ENCODE assay signal across 22 mouse cellular contexts in the genomic region with DNA sequence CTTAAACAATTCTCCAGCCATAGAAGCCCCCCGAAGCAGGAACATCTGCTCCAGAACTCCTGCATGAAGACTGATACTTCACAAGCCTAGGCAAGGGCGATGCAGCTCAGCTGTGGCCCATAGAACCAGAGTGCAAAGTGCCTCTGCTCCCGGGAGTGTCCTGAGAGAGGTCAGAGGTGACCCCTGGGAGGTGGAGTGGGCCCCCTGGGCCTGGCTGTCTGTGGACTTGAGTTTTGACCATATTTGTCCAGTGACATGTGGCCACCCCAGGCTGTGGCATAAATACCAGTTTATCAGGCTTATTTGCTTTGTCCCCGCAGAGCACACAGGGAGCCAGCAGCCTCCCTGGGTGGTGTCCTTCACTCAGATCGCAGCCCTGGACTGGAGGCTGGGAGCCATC. TPM values are rescaled to one million over a fixed set of nuclear protein-coding genes. Genes with fewer than 3 reads are reported as not detected.
DNase-seq lines count a peak whose midpoint lies in the region; ATAC-seq lines count a peak whose summit lies in the region.
"Had no signal": no experiment of that assay in that cellular context is flagged by ENCODE, and none has a peak within 500 bp of the region (broad histone marks: within the 10 kb centered on the region; RNA-seq: fewer than 3 reads in every experiment).

No protein-coding gene starts in this region.

- no peaks in the 10 kb centered on the region for H3K27me3 ChIP-seq in forebrain, embryonic 10.5 days (ENCODE audit: poor library complexity, severe bottlenecking)
- H3K27me3 ChIP-seq in forebrain, embryonic 11.5 days (ENCODE audit: control insufficient read depth, insufficient read depth, low read length) = no peaks in the 10 kb centered on the region
- H3K27me3 ChIP-seq in heart, embryonic 13.5 days (replicated peaks) = no peaks in the 10 kb centered on the region
- no peaks in the 10 kb centered on the region for H3K27me3 ChIP-seq in megakaryocyte, embryonic 14.5 days (replicated peaks)
- H3K27me3 ChIP-seq in liver, embryonic 16.5 days (ENCODE audit: control insufficient read depth, insufficient read depth, low read depth, low read length) = no peaks in the 10 kb centered on the region
- H3K27me3 ChIP-seq: forebrain, embryonic 15.5 days; heart, embryonic 15.5 days; hindbrain, embryonic 15.5 days had no signal

- no peak for DNase-seq in forebrain, embryonic 10.5 days (ENCODE audit: extremely low spot score, low spot score)
- DNase-seq in forebrain, embryonic 11.5 days (ENCODE audit: low spot score) = no peak
- DNase-seq in heart, adult 8-10 months (ENCODE audit: low spot score) = no peak
- no peak for DNase-seq in ovary, postnatal 36 days (ENCODE audit: low spot score)
- DNase-seq: adrenal gland, adult 8-10 months; adrenal gland, postnatal 36 days; B cell, adult 2 months; cerebellum, adult 11-12 months; cerebellum, adult 9-10 months; cerebellum, postnatal 36 days; gastrocnemius, postnatal 10 days; heart, adult 2 months; heart, postnatal 36 days had no signal

- 0 out of 2 replicates have a peak overlapping the region, but pooled peaks have one; percentile 20 for H3K27ac ChIP-seq in forebrain, embryonic 10.5 days
- no peak overlapping the region for H3K27ac ChIP-seq in forebrain, embryonic 11.5 days (ENCODE audit: low read depth, low read length)
- H3K27ac ChIP-seq in heart, embryonic 13.5 days (replicated peaks) = no peak overlapping the region
- H3K27ac ChIP-seq in liver, embryonic 16.5 days (ENCODE audit: low read length) = peak overlapping the region; percentile 61
- H3K27ac ChIP-seq: forebrain, embryonic 15.5 days; heart, adult 2 months; heart, embryonic 15.5 days; hindbrain, embryonic 15.5 days had no signal

- peaks cover 13% of the 10 kb centered on the region for H3K4me1 ChIP-seq in forebrain, embryonic 10.5 days
- no peaks in the 10 kb centered on the region for H3K4me1 ChIP-seq in forebrain, embryonic 11.5 days (replicated peaks; ENCODE audit: control insufficient read depth, insufficient read depth, low read length)
- H3K4me1 ChIP-seq in heart, embryonic 13.5 days = peaks cover 49% of the 10 kb centered on the region
- peaks cover 98% of the 10 kb centered on the region for H3K4me1 ChIP-seq in megakaryocyte, embryonic 14.5 days
- H3K4me1 ChIP-seq in liver, embryonic 16.5 days (ENCODE audit: control insufficient read depth, low read depth, low read length) = peaks cover 88% of the 10 kb centered on the region
- H3K4me1 ChIP-seq: forebrain, embryonic 15.5 days; hindbrain, embryonic 15.5 days had no signal

- no peak overlapping the region for H3K4me3 ChIP-seq in forebrain, embryonic 10.5 days
- no peak overlapping the region for H3K4me3 ChIP-seq in forebrain, embryonic 11.5 days (ENCODE audit: low read depth, low read length)
- H3K4me3 ChIP-seq in heart, embryonic 13.5 days = no peak overlapping the region
- peak overlapping the region; percentile 10 for H3K4me3 ChIP-seq in megakaryocyte, embryonic 14.5 days (replicated peaks)
- H3K4me3 ChIP-seq in liver, embryonic 16.5 days (ENCODE audit: low read depth, low read length) = no peak overlapping the region
- H3K4me3 ChIP-seq: forebrain, embryonic 15.5 days; heart, adult 2 months; heart, embryonic 15.5 days; hindbrain, embryonic 15.5 days had no signal

- no peak for ATAC-seq in forebrain, embryonic 11.5 days (replicated peaks; ENCODE audit: low FRiP score)
- ATAC-seq in heart, embryonic 13.5 days (ENCODE audit: extremely low read depth, insufficient number of reproducible peaks, low FRiP score, low TSS enrichment) = no peak
- ATAC-seq in megakaryocyte, adult 5-6 weeks (ENCODE audit: poor library complexity, severe bottlenecking) = no peak
- ATAC-seq in liver, embryonic 16.5 days (ENCODE audit: low read depth) = no peak
- ATAC-seq: CD4-positive, CD25-positive, alpha-beta regulatory T cell, adult 4 months; forebrain, embryonic 15.5 days had no signal

- 77% methylated on average over 5 of the region's 5 CpGs for WGBS in forebrain, embryonic 10.5 days
- WGBS in forebrain, embryonic 11.5 days = 76% methylated on average over 5 of the region's 5 CpGs
- 53% methylated on average over 5 of the region's 5 CpGs for WGBS in heart, embryonic 13.5 days
- WGBS in liver, embryonic 16.5 days (ENCODE audit: insufficient replicate concordance) = 66% methylated on average over 5 of the region's 5 CpGs

- no peaks in the 10 kb centered on the region for H3K9me3 ChIP-seq in forebrain, embryonic 10.5 days
- no peaks in the 10 kb centered on the region for H3K9me3 ChIP-seq in forebrain, embryonic 11.5 days (ENCODE audit: control insufficient read depth, low read length)
- no peaks in the 10 kb centered on the region for H3K9me3 ChIP-seq in heart, embryonic 13.5 days
- H3K9me3 ChIP-seq in megakaryocyte, embryonic 14.5 days = 0 out of 2 replicates have a peak, but pooled peaks cover 3% of the 10 kb centered on the region
- H3K9me3 ChIP-seq in liver, embryonic 16.5 days (replicated peaks; ENCODE audit: control insufficient read depth, low read length) = no peaks in the 10 kb centered on the region
- H3K9me3 ChIP-seq: forebrain, embryonic 15.5 days; G1E; heart, embryonic 15.5 days; hindbrain, embryonic 15.5 days had no signal

- no peak overlapping the region for H3K4me2 ChIP-seq in forebrain, embryonic 11.5 days (ENCODE audit: low read depth, low read length, severe bottlenecking)
- H3K4me2 ChIP-seq in heart, embryonic 13.5 days = peak overlapping the region; percentile 2; the same call in 1 of the 2 replicates
- H3K4me2 ChIP-seq in liver, embryonic 16.5 days (ENCODE audit: low read depth, low read length) = no peak overlapping the region
- H3K4me2 ChIP-seq: forebrain, embryonic 15.5 days; heart, embryonic 15.5 days; hindbrain, embryonic 15.5 days had no signal

- H3K9ac ChIP-seq in forebrain, embryonic 11.5 days (ENCODE audit: low read length) = no peak overlapping the region
- H3K9ac ChIP-seq in heart, embryonic 13.5 days = no peak overlapping the region; the same call in 1 of the 2 replicates
- H3K9ac ChIP-seq in liver, embryonic 16.5 days (ENCODE audit: low read depth, low read length) = peak overlapping the region; percentile 15; the same call in 1 of the 2 replicates
- H3K9ac ChIP-seq: forebrain, embryonic 15.5 days; heart, embryonic 15.5 days; hindbrain, embryonic 15.5 days had no signal

- peaks cover 4% of the 10 kb centered on the region for H3K36me3 ChIP-seq in forebrain, embryonic 10.5 days (replicated peaks)
- no peaks in the 10 kb centered on the region for H3K36me3 ChIP-seq in forebrain, embryonic 11.5 days (ENCODE audit: control insufficient read depth, insufficient read depth, low read length)
- no peaks in the 10 kb centered on the region for H3K36me3 ChIP-seq in heart, embryonic 13.5 days
- H3K36me3 ChIP-seq in megakaryocyte, embryonic 14.5 days (replicated peaks; ENCODE audit: low read length) = peaks cover 80% of the 10 kb centered on the region
- H3K36me3 ChIP-seq in liver, embryonic 16.5 days (ENCODE audit: control insufficient read depth, insufficient read depth) = peaks cover 1% of the 10 kb centered on the region
- H3K36me3 ChIP-seq: forebrain, embryonic 15.5 days; heart, embryonic 15.5 days; hindbrain, embryonic 15.5 days had no signal

RNA-seq across cellular contexts. Expression of a gene that starts 20.9 kb away (rescaled TPM):
- 119 and 123 TPM in 2 replicates for polyA plus RNA-seq in forebrain, embryonic 10.5 days (2016; fragmentation: Nextera tagmentation; extraction: Ambion mirVana)
- 111 and 115 TPM in 2 replicates for polyA plus RNA-seq in forebrain, embryonic 11.5 days (2014; fragmentation: Nextera tagmentation; extraction: Ambion mirVana)
- polyA plus RNA-seq in heart, embryonic 13.5 days (2015; fragmentation: Nextera tagmentation; extraction: Ambion mirVana) = 116 and 121 TPM in 2 replicates
- total RNA-seq in heart, adult 8-10 months (2022) = 100 to 1,000 TPM; 143 to 197 (median 166) TPM
- 1,149 and 2,622 TPM in 2 replicates for polyA plus RNA-seq in megakaryocyte, embryonic 14.5 days (2012; ENCODE audit: insufficient read depth, low replicate concordance)
- 124 and 143 TPM in 2 replicates for total RNA-seq in megakaryocyte, adult 5-6 weeks (2015)
- 43.2 and 59.0 TPM in 2 replicates for total RNA-seq in megakaryocyte, adult 5-6 weeks (2017)
- polyA plus RNA-seq in liver, embryonic 16.5 days (2015; fragmentation: Nextera tagmentation; extraction: Ambion mirVana) = 279 and 350 TPM in 2 replicates

RNA-seq across cellular contexts. Expression of a gene that starts 41.3 kb away (rescaled TPM):
- polyA plus RNA-seq in forebrain, embryonic 10.5 days (2016; fragmentation: Nextera tagmentation; extraction: Ambion mirVana) = 168 TPM in 2 replicates
- polyA plus RNA-seq in forebrain, embryonic 11.5 days (2014; fragmentation: Nextera tagmentation; extraction: Ambion mirVana) = 147 and 148 TPM in 2 replicates
- polyA plus RNA-seq in heart, embryonic 13.5 days (2015; fragmentation: Nextera tagmentation; extraction: Ambion mirVana) = 94.7 and 106 TPM in 2 replicates
- total RNA-seq in heart, adult 8-10 months (2022) = 10 to 100 TPM; 20.2 to 24.8 (median 23.0) TPM
- polyA plus RNA-seq in megakaryocyte, embryonic 14.5 days (2012; ENCODE audit: insufficient read depth, low replicate concordance) = 26.3 and 89.2 TPM in 2 replicates
- 53.2 and 72.9 TPM in 2 replicates for total RNA-seq in megakaryocyte, adult 5-6 weeks (2015)
- 42.4 and 54.3 TPM in 2 replicates for total RNA-seq in megakaryocyte, adult 5-6 weeks (2017)
- polyA plus RNA-seq in liver, embryonic 16.5 days (2015; fragmentation: Nextera tagmentation; extraction: Ambion mirVana) = 55.2 and 56.6 TPM in 2 replicates

Comparison
In these comparisons a context has a peak if more than half of its experiments do, and no peak if none do; other contexts are left out.
1. H3K27ac ChIP-seq: peak in forebrain, embryonic 10.5 days (single experiment) and liver, embryonic 16.5 days (single experiment); none in forebrain, embryonic 11.5 days (single experiment) and heart, embryonic 13.5 days (single experiment).